Mouse (Mus musculus) myocyte (in vitro differentiated cells): Measurements from ENCODE around the gene Fbn1. TPM values are rescaled to one million over a fixed set of nuclear protein-coding genes. Genes with fewer than 3 reads are reported as not detected.
A peak's percentile ranks its signal among the peaks of the same experiment; 100 is the strongest.

ENCODE experiments used
- H3K27me3 ChIP-seq: one replicate; pipeline ENCODE4 v1.6.1; 2011; ENCODE audit not compliant: control insufficient read depth, insufficient read depth, insufficient read length
- H3K36me3 ChIP-seq: one replicate; pipeline ENCODE4 v1.6.1; 2011; ENCODE audit not compliant: control insufficient read depth, insufficient read depth
- H3K4me2 ChIP-seq: one replicate; pipeline ENCODE4 v1.6.1; 2011; ENCODE audit warnings: low read depth, control low read depth
- H3K4me3 ChIP-seq: one replicate; pipeline ENCODE4 v1.5.1; 2011; ENCODE audit warnings: mild to moderate bottlenecking, control low read depth, moderate library complexity
- H3K79me2 ChIP-seq: one replicate; pipeline ENCODE4 v1.6.1; 2011; ENCODE audit not compliant: control insufficient read depth, insufficient read depth
- H3ac ChIP-seq: one replicate; pipeline ENCODE4 v1.6.1; 2011; ENCODE audit not compliant: control insufficient read depth, insufficient read length
- CEBPB ChIP-seq: IDR thresholded peaks from 2 replicates; pipeline ENCODE4 v1.6.1; 2011; ENCODE audit warnings: mild to moderate bottlenecking, moderate library complexity; ENCODE audit not compliant: poor library complexity, insufficient read depth, severe bottlenecking
- E2F4 ChIP-seq: IDR thresholded peaks from one replicate; pipeline ENCODE4 v1.6.1; 2011; ENCODE audit warnings: mild to moderate bottlenecking, control low read depth, moderate library complexity; ENCODE audit not compliant: insufficient read depth
- MAX ChIP-seq: IDR thresholded peaks from one replicate; pipeline ENCODE4 v1.6.1; 2011; ENCODE audit warnings: low read depth, mild to moderate bottlenecking, control low read depth
- MYOD1 ChIP-seq, 3 experiments: IDR thresholded peaks; one replicate each; pipeline ENCODE4 v1.6.1; 2011; ENCODE audit warnings: control low read depth in 2 of 3, low read depth in 2 of 3, mild to moderate bottlenecking in 2 of 3, moderate library complexity in 1 of 3; ENCODE audit not compliant: insufficient read length in 2 of 3, control insufficient read depth in 1 of 3
- MYOG ChIP-seq, 3 experiments: IDR thresholded peaks; one replicate each; pipeline ENCODE4 v1.6.1; 2011; ENCODE audit warnings: control low read depth in 2 of 3, low read depth in 2 of 3, mild to moderate bottlenecking in 2 of 3; ENCODE audit not compliant: insufficient read length in 2 of 3, control insufficient read depth in 1 of 3, insufficient read depth in 1 of 3
- POLR2A ChIP-seq: IDR thresholded peaks from one replicate; pipeline ENCODE4 v1.6.1; 2011; ENCODE audit warnings: low read depth, mild to moderate bottlenecking, control low read depth, moderate library complexity; ENCODE audit not compliant: insufficient read length
- POLR2AphosphoS2 ChIP-seq: IDR thresholded peaks from one replicate; pipeline ENCODE4 v1.6.1; 2011; ENCODE audit warnings: low read depth, control low read depth; ENCODE audit not compliant: insufficient read length
- REST ChIP-seq: IDR thresholded peaks from one replicate; pipeline ENCODE4 v1.6.1; 2011; ENCODE audit warnings: mild to moderate bottlenecking, control low read depth, moderate library complexity; ENCODE audit not compliant: insufficient read depth, insufficient read length
- SRF ChIP-seq: IDR thresholded peaks from one replicate; pipeline ENCODE4 v1.6.1; 2011; ENCODE audit warnings: low read depth; ENCODE audit not compliant: control insufficient read depth, insufficient read length
- TCF12 ChIP-seq: IDR thresholded peaks from one replicate; pipeline ENCODE4 v1.6.1; 2011; ENCODE audit warnings: mild to moderate bottlenecking, control low read depth; ENCODE audit not compliant: poor library complexity, insufficient read depth, severe bottlenecking
- TCF3 ChIP-seq: IDR thresholded peaks from one replicate; pipeline ENCODE4 v1.6.1; 2011; ENCODE audit warnings: low read depth, control low read depth; ENCODE audit not compliant: insufficient read length
- USF1 ChIP-seq: IDR thresholded peaks from one replicate; pipeline ENCODE4 v1.6.1; 2011; ENCODE audit warnings: low read depth, mild to moderate bottlenecking, control low read depth, moderate library complexity
- polyA plus RNA-seq: library from polyadenylated mRNA; unstranded; fragments of >200 nt; fragmentation: generic; extraction: Trizol; gene quantifications from one replicate; pipeline ENCODE4 v1.2.1, GENCODE M21; 2012; ENCODE audit warnings: missing spikeins

Fbn1 gene
- polyA plus RNA-seq, 1 experiment, result 125 TPM

- Histone ChIP-seq H3K4me3 (no peak overlapping the region), H3ac (no peak overlapping the region), H3K27me3 (no peaks in the 10 kb centered on the region), H3K4me2 (no peak overlapping the region), H3K79me2 (no peaks in the 10 kb centered on the region), H3K36me3 (peaks cover 63% of the 10 kb centered on the region)
- no peak for TF ChIP-seq USF1
- no peak for TF ChIP-seq E2F4
- TF ChIP-seq TCF3, result no peak
- TF ChIP-seq SRF, result no peak
- no peak for TF ChIP-seq TCF12
- no peak for TF ChIP-seq MAX
- no peak for TF ChIP-seq POLR2AphosphoS2
- no peak for TF ChIP-seq REST
- TF ChIP-seq POLR2A, result no peak
- no peak for TF ChIP-seq MYOG (IDR thresholded peaks at IDR 0.05; ENCODE audit: control insufficient read depth in 1 of 3, insufficient read depth in 1 of 3, insufficient read length in 2 of 3, low read depth in 2 of 3)
- TF ChIP-seq MYOD1 (IDR thresholded peaks at IDR 0.05; ENCODE audit: control insufficient read depth in 1 of 3, insufficient read length in 2 of 3, low read depth in 2 of 3), result no peak
- TF ChIP-seq CEBPB, result no peak
Measured at GRCm38 (mm10) chr2:125340381-125340780, 167.4 kb downstream of the Fbn1 start.

DNA sequence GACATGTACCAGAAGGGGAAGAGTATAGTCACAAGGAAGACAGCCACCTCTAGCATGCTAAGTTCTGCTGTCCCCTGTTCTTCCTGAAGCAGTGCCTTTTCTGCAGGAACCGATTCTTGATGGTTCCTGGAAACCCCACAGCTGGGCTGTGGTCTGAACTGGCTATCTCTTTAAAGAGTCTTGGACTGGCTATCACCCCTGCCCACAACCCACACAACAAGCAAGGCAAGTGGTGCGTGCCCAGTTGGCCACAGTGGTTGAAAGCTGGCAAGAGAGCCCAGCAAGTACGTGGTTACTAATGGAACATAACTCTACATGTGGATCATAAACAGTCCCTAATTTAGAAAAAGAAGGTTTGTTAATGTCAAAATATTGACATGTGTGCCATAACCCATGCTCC is 170.6 kb downstream of the Fbn1 start:
- no peak overlapping the region for H3K4me2 ChIP-seq
- TF ChIP-seq TCF3 (no peak), MYOD1 (IDR thresholded peaks at IDR 0.05; ENCODE audit: control insufficient read depth in 1 of 3, insufficient read length in 2 of 3, low read depth in 2 of 3) (peak in 2 of 3 experiments; percentile 31 to 50), TCF12 (no peak), POLR2AphosphoS2 (no peak), MYOG (IDR thresholded peaks at IDR 0.05; ENCODE audit: control insufficient read depth in 1 of 3, insufficient read depth in 1 of 3, insufficient read length in 2 of 3, low read depth in 2 of 3) (peak; percentile 13 to 72 (median 61)), CEBPB (no peak), SRF (no peak), MAX (no peak), POLR2A (no peak), REST (no peak), USF1 (no peak), E2F4 (no peak)
- H3K36me3 ChIP-seq, result peaks cover 62% of the 10 kb centered on the region

DNA sequence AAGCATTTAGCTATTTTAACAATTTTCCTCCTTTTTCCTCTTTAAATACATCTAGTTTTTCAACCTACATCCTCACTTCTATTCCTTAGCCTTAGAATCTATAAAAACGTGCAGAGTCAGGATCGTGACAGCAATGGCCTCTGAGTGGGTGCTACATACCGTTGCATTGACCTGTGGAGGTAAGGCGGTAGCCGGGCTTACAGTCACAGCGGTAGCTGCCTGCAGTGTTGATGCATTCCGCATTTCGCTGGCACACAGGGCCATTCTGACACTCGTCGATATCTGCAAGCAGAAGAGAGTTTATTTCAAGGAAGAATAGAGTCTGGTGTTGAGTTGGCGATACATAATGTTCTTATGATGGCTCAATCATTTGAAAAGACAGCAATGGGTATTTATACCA is 172.6 kb downstream of the Fbn1 start:
- Histone ChIP-seq H3K79me2 (no peaks in the 10 kb centered on the region), H3ac (no peak overlapping the region), H3K4me3 (no peak overlapping the region), H3K36me3 (peaks cover 62% of the 10 kb centered on the region), H3K27me3 (no peaks in the 10 kb centered on the region), H3K4me2 (no peak overlapping the region)
- TF ChIP-seq POLR2AphosphoS2 (peak; percentile 42), REST (no peak)

More for the DNA sequence above, 170.6 kb downstream of the Fbn1 start:
- no peaks in the 10 kb centered on the region for H3K27me3 ChIP-seq
- no peaks in the 10 kb centered on the region for H3K79me2 ChIP-seq
- H3ac ChIP-seq, result no peak overlapping the region
- H3K4me3 ChIP-seq, result no peak overlapping the region

- Histone ChIP-seq H3K79me2 (no peaks in the 10 kb centered on the region), H3K4me2 (no peak overlapping the region), H3K4me3 (no peak overlapping the region), H3K27me3 (no peaks in the 10 kb centered on the region), H3ac (no peak overlapping the region), H3K36me3 (peaks cover 64% of the 10 kb centered on the region)
- TF ChIP-seq REST, result no peak
- no peak for TF ChIP-seq MYOD1 (IDR thresholded peaks at IDR 0.05; ENCODE audit: control insufficient read depth in 1 of 3, insufficient read length in 2 of 3, low read depth in 2 of 3)
- TF ChIP-seq TCF12, result no peak
- TF ChIP-seq MAX, result no peak
- TF ChIP-seq E2F4, result no peak
- no peak for TF ChIP-seq USF1
- no peak for TF ChIP-seq POLR2AphosphoS2
- no peak for TF ChIP-seq MYOG (IDR thresholded peaks at IDR 0.05; ENCODE audit: control insufficient read depth in 1 of 3, insufficient read depth in 1 of 3, insufficient read length in 2 of 3, low read depth in 2 of 3)
- no peak for TF ChIP-seq CEBPB
- no peak for TF ChIP-seq TCF3
- TF ChIP-seq POLR2A, result no peak
- TF ChIP-seq SRF, result no peak
Measured at GRCm38 (mm10) chr2:125334163-125334562, 173.6 kb downstream of the Fbn1 start.

DNA sequence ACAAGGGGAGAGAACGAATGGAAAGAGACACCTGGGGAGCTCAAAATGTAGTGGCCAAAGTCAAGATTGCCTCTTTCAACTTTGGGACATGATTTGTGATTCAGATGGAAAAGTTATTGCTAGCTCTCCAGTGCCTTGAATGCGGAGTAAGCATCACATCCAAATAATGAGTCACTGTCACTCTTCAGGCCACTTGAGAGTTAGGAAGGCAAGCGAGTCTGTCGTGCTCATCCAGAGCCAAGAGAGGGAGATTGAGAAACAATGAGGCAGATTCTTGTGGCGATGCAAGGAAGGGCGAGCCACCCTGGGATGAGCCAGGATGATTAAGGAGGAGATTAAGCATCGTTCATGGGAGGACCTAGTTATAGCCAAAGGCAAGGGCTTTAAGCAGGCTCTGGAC is 176.2 kb downstream of the Fbn1 start:
- Histone ChIP-seq H3K27me3 (no peaks in the 10 kb centered on the region), H3K36me3 (peaks cover 67% of the 10 kb centered on the region)
- no peak for TF ChIP-seq TCF3
- TF ChIP-seq CEBPB, result 0 out of 2 replicates have a peak, but pooled peaks have one; percentile 4

More for the DNA sequence above, 176.2 kb downstream of the Fbn1 start:
- no peak overlapping the region for H3K4me3 ChIP-seq
- H3K79me2 ChIP-seq, result no peaks in the 10 kb centered on the region
- H3K4me2 ChIP-seq, result no peak overlapping the region
- no peak overlapping the region for H3ac ChIP-seq
